Mouse (Mus musculus): ENCODE measurements around the gene Srsf7. TPM values are rescaled to one million over a fixed set of nuclear protein-coding genes. Genes with fewer than 3 reads are reported as not detected.
"Not testable (repeated sequence)": the region's sequence is repeated elsewhere in the genome, so short reads cannot be mapped to it uniquely, and the experiment has no call there.

Gene Srsf7
- polyA plus RNA-seq, 1 experiment from 2014 or later: 756 TPM

- not testable (repeated sequence) for H3K4me2 ChIP-seq (replicated peaks; ENCODE audit: low read depth, low read length); H3K36me3 ChIP-seq (ENCODE audit: control insufficient read depth, insufficient read depth, low read length); H3K9ac ChIP-seq (ENCODE audit: low read depth, low read length); H3K4me3 ChIP-seq (ENCODE audit: low read length); H3K27me3 ChIP-seq (ENCODE audit: control insufficient read depth, insufficient read depth, low read length); H3K27ac ChIP-seq (ENCODE audit: low read depth, low read length); H3K4me1 ChIP-seq (ENCODE audit: control insufficient read depth, insufficient read depth, low read length); H3K9me3 ChIP-seq (ENCODE audit: control insufficient read depth, low read length); ATAC-seq (ENCODE audit: low FRiP score, low TSS enrichment)
- 92% methylated on average over 3 of the region's 3 CpGs for WGBS
These were observed 28.3 kb downstream of the Srsf7 start for GRCm38 (mm10) chr17:80178846-80179245.

GRCm38 (mm10) chr17:80175966-80176365 is 31.1 kb downstream of the Srsf7 start:
- H3K36me3 ChIP-seq (ENCODE audit: control insufficient read depth, insufficient read depth, low read length): no peaks in the 10 kb centered on the region
- 0 out of 2 replicates have a peak, but pooled peaks cover 8% of the 10 kb centered on the region for H3K4me1 ChIP-seq (ENCODE audit: control insufficient read depth, insufficient read depth, low read length)
- no peaks in the 10 kb centered on the region for H3K27me3 ChIP-seq (ENCODE audit: control insufficient read depth, insufficient read depth, low read length)
- no peak overlapping the region for H3K27ac ChIP-seq (ENCODE audit: low read depth, low read length)
- no peaks in the 10 kb centered on the region for H3K9me3 ChIP-seq (ENCODE audit: control insufficient read depth, low read length)
- no peak overlapping the region for H3K4me2 ChIP-seq (replicated peaks; ENCODE audit: low read depth, low read length)
- ATAC-seq (ENCODE audit: low FRiP score, low TSS enrichment): no peak
- WGBS: 90% methylated on average over 3 of the region's 3 CpGs
- no peak overlapping the region for H3K9ac ChIP-seq (ENCODE audit: low read depth, low read length)
- no peak overlapping the region for H3K4me3 ChIP-seq (ENCODE audit: low read length)

GRCm38 (mm10) chr17:80175386-80175739 is 31.7 kb downstream of the Srsf7 start:
- Histone ChIP-seq H3K27me3 (ENCODE audit: control insufficient read depth, insufficient read depth, low read length) (no peaks in the 10 kb centered on the region), H3K27ac (ENCODE audit: low read depth, low read length) (no peak overlapping the region), H3K36me3 (ENCODE audit: control insufficient read depth, insufficient read depth, low read length) (no peaks in the 10 kb centered on the region), H3K4me3 (ENCODE audit: low read length) (no peak overlapping the region), H3K9me3 (ENCODE audit: control insufficient read depth, low read length) (no peaks in the 10 kb centered on the region), H3K4me2 (replicated peaks; ENCODE audit: low read depth, low read length) (no peak overlapping the region), H3K4me1 (ENCODE audit: control insufficient read depth, insufficient read depth, low read length) (0 out of 2 replicates have a peak, but pooled peaks cover 8% of the 10 kb centered on the region), H3K9ac (ENCODE audit: low read depth, low read length) (no peak overlapping the region)
- no peak for ATAC-seq (ENCODE audit: low FRiP score, low TSS enrichment)
- WGBS: 82% methylated on average over 4 of the region's 4 CpGs

- no peaks in the 10 kb centered on the region for H3K36me3 ChIP-seq (ENCODE audit: control insufficient read depth, insufficient read depth, low read length)
- H3K4me3 ChIP-seq (ENCODE audit: low read length): no peak overlapping the region
- 55% methylated on average over 19 of the region's 19 CpGs for WGBS
- H3K9ac ChIP-seq (ENCODE audit: low read depth, low read length): no peak overlapping the region
- 0 out of 2 replicates have a peak, but pooled peaks have one; percentile 54 for ATAC-seq (ENCODE audit: low FRiP score, low TSS enrichment)
- no peaks in the 10 kb centered on the region for H3K27me3 ChIP-seq (ENCODE audit: control insufficient read depth, insufficient read depth, low read length)
- no peak overlapping the region for H3K27ac ChIP-seq (ENCODE audit: low read depth, low read length)
- H3K4me2 ChIP-seq (replicated peaks; ENCODE audit: low read depth, low read length): no peak overlapping the region
- H3K4me1 ChIP-seq (ENCODE audit: control insufficient read depth, insufficient read depth, low read length): 0 out of 2 replicates have a peak, but pooled peaks cover 8% of the 10 kb centered on the region
- H3K9me3 ChIP-seq (ENCODE audit: control insufficient read depth, low read length): no peaks in the 10 kb centered on the region
These were observed 32.3 kb downstream of the Srsf7 start for GRCm38 (mm10) chr17:80174699-80175385.

GRCm38 (mm10) chr17:80174146-80174545 is 33.0 kb downstream of the Srsf7 start:
- no peak for ATAC-seq (ENCODE audit: low FRiP score, low TSS enrichment)
- Histone ChIP-seq H3K4me1 (ENCODE audit: control insufficient read depth, insufficient read depth, low read length) (0 out of 2 replicates have a peak, but pooled peaks cover 8% of the 10 kb centered on the region), H3K9me3 (ENCODE audit: control insufficient read depth, low read length) (no peaks in the 10 kb centered on the region), H3K27me3 (ENCODE audit: control insufficient read depth, insufficient read depth, low read length) (no peaks in the 10 kb centered on the region), H3K4me2 (replicated peaks; ENCODE audit: low read depth, low read length) (no peak overlapping the region), H3K4me3 (ENCODE audit: low read length) (no peak overlapping the region), H3K36me3 (ENCODE audit: control insufficient read depth, insufficient read depth, low read length) (no peaks in the 10 kb centered on the region), H3K9ac (ENCODE audit: low read depth, low read length) (no peak overlapping the region), H3K27ac (ENCODE audit: low read depth, low read length) (no peak overlapping the region)
- WGBS: 81% methylated on average over 3 of the region's 3 CpGs

GRCm38 (mm10) chr17:80173708-80174107 is 33.4 kb downstream of the Srsf7 start:
- Histone ChIP-seq H3K27ac (ENCODE audit: low read depth, low read length) (no peak overlapping the region), H3K9me3 (ENCODE audit: control insufficient read depth, low read length) (no peaks in the 10 kb centered on the region), H3K4me2 (replicated peaks; ENCODE audit: low read depth, low read length) (no peak overlapping the region), H3K36me3 (ENCODE audit: control insufficient read depth, insufficient read depth, low read length) (no peaks in the 10 kb centered on the region), H3K4me1 (ENCODE audit: control insufficient read depth, insufficient read depth, low read length) (peaks cover 11% of the 10 kb centered on the region; the same call in 1 of the 2 replicates), H3K9ac (ENCODE audit: low read depth, low read length) (no peak overlapping the region), H3K27me3 (ENCODE audit: control insufficient read depth, insufficient read depth, low read length) (no peaks in the 10 kb centered on the region), H3K4me3 (ENCODE audit: low read length) (no peak overlapping the region)
- no peak for ATAC-seq (ENCODE audit: low FRiP score, low TSS enrichment)
- WGBS: 94% methylated on average over 2 of the region's 2 CpGs

GRCm38 (mm10) chr17:80172761-80173160 is 34.3 kb downstream of the Srsf7 start:
- Histone ChIP-seq H3K4me1 (ENCODE audit: control insufficient read depth, insufficient read depth, low read length) (peaks cover 18% of the 10 kb centered on the region; the same call in 1 of the 2 replicates), H3K36me3 (ENCODE audit: control insufficient read depth, insufficient read depth, low read length) (no peaks in the 10 kb centered on the region), H3K27me3 (ENCODE audit: control insufficient read depth, insufficient read depth, low read length) (no peaks in the 10 kb centered on the region), H3K9ac (ENCODE audit: low read depth, low read length) (no peak overlapping the region), H3K27ac (ENCODE audit: low read depth, low read length) (no peak overlapping the region), H3K4me3 (ENCODE audit: low read length) (no peak overlapping the region), H3K9me3 (ENCODE audit: control insufficient read depth, low read length) (no peaks in the 10 kb centered on the region), H3K4me2 (replicated peaks; ENCODE audit: low read depth, low read length) (no peak overlapping the region)
- WGBS: 89% methylated on average over 5 of the region's 5 CpGs
- ATAC-seq (ENCODE audit: low FRiP score, low TSS enrichment): no peak

GRCm38 (mm10) chr17:80171948-80172347 is 35.2 kb downstream of the Srsf7 start:
- ATAC-seq (ENCODE audit: low FRiP score, low TSS enrichment): no peak
- 88% methylated on average over 4 of the region's 4 CpGs for WGBS
- Histone ChIP-seq H3K9me3 (ENCODE audit: control insufficient read depth, low read length) (no peaks in the 10 kb centered on the region), H3K36me3 (ENCODE audit: control insufficient read depth, insufficient read depth, low read length) (no peaks in the 10 kb centered on the region), H3K9ac (ENCODE audit: low read depth, low read length) (no peak overlapping the region), H3K27me3 (ENCODE audit: control insufficient read depth, insufficient read depth, low read length) (no peaks in the 10 kb centered on the region), H3K4me2 (replicated peaks; ENCODE audit: low read depth, low read length) (no peak overlapping the region), H3K4me3 (ENCODE audit: low read length) (no peak overlapping the region), H3K4me1 (ENCODE audit: control insufficient read depth, insufficient read depth, low read length) (peaks cover 18% of the 10 kb centered on the region; the same call in 1 of the 2 replicates), H3K27ac (ENCODE audit: low read depth, low read length) (no peak overlapping the region)

- peaks cover 18% of the 10 kb centered on the region; the same call in 1 of the 2 replicates for H3K4me1 ChIP-seq (ENCODE audit: control insufficient read depth, insufficient read depth, low read length)
- 88% methylated on average over 7 of the region's 7 CpGs for WGBS
- no peak overlapping the region for H3K9ac ChIP-seq (ENCODE audit: low read depth, low read length)
- H3K9me3 ChIP-seq (ENCODE audit: control insufficient read depth, low read length): no peaks in the 10 kb centered on the region
- no peaks in the 10 kb centered on the region for H3K36me3 ChIP-seq (ENCODE audit: control insufficient read depth, insufficient read depth, low read length)
- H3K4me3 ChIP-seq (ENCODE audit: low read length): no peak overlapping the region
- H3K4me2 ChIP-seq (replicated peaks; ENCODE audit: low read depth, low read length): no peak overlapping the region
- no peak for ATAC-seq (ENCODE audit: low FRiP score, low TSS enrichment)
- H3K27me3 ChIP-seq (ENCODE audit: control insufficient read depth, insufficient read depth, low read length): no peaks in the 10 kb centered on the region
- H3K27ac ChIP-seq (ENCODE audit: low read depth, low read length): no peak overlapping the region
These were observed 36.2 kb downstream of the Srsf7 start for GRCm38 (mm10) chr17:80170951-80171350.

Data from kidney, embryonic 14.5 days (tissue).